Mouse (Mus musculus) bone marrow, adult 2 months (tissue): ENCODE data around the gene Serp1.

Experiments used
- CTCF ChIP-seq: fragments of 200-500 bp; IDR thresholded peaks from 2 replicates; pipeline ENCODE4 v1.5.1; 2011; ENCODE audit warnings: low read length, control low read depth; ENCODE audit not compliant: control insufficient read depth, insufficient read depth
- POLR2A ChIP-seq: fragments of 200-500 bp; IDR thresholded peaks from 2 replicates; pipeline ENCODE4 v1.6.1; 2011; ENCODE audit warnings: low read depth, mild to moderate bottlenecking, control low read depth, low read length, borderline replicate concordance; ENCODE audit not compliant: control insufficient read depth

- no peak for TF ChIP-seq CTCF
- no peak for TF ChIP-seq POLR2A
These were observed 5.4 kb downstream of the Serp1 start for GRCm38 (mm10) chr3:58520286-58520685.
